Mouse (Mus musculus): ENCODE measurements around the gene Rabl6.

DNA sequence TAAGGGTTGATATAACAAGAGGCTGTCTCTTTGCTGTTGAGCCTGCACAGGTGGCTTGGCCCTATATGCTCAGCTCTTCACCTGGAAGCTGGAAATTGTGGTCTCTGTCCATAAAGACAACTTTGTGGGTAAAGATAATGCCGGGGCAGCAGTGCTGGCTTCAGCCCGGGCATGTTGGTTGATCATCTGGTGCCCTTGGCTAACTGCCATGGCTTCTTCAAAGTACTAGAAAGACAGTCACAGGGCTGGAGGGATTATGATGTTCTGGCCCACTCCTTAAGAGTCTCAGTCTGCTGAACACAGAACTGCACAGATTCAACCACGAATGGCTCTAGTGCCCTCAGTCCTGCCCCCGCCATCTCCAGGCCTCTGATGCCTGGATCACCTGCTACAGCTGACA is 48.9 kb upstream of the Rabl6 start:
- TF ChIP-seq GATA1 (IDR thresholded peaks at IDR 0.05; ENCODE audit: borderline replicate concordance, low read length) = no peak
- TF ChIP-seq FLI1 (IDR thresholded peaks at IDR 0.05; ENCODE audit: low read length) = no peak

All from megakaryocyte, embryonic 14.5 days (primary cell).